Mouse (Mus musculus) CH12.LX (cell line): Measurements from ENCODE around the gene B3gnt7. TPM values are rescaled to one million over a fixed set of nuclear protein-coding genes. Genes with fewer than 3 reads are reported as not detected.

Experiments used
- DNase-seq: peaks from one replicate; pipeline ENCODE4 v3.0.0-alpha.2; 2013; ENCODE audit errors: extremely low read depth
- H3K27ac ChIP-seq: 2 replicates; pipeline ENCODE4 v1.5.1; 2012; ENCODE audit warnings: low read depth, mild to moderate bottlenecking, control low read depth, moderate library complexity; ENCODE audit not compliant: insufficient read depth
- H3K27me3 ChIP-seq: replicated peaks from 2 replicates; pipeline ENCODE3; 2012; ENCODE audit warnings: inconsistent platforms
- H3K36me3 ChIP-seq, 2 experiments: replicated peaks in 1 of 2; 2 replicates each; pipeline versions ENCODE3 to v1.6.1; 2012; ENCODE audit warnings: inconsistent platforms in 1 of 2, low read length in 1 of 2, mild to moderate bottlenecking in 1 of 2, mixed read lengths in 1 of 2, moderate library complexity in 1 of 2; ENCODE audit not compliant: control insufficient read depth in 1 of 2, insufficient read depth in 1 of 2
- H3K4me1 ChIP-seq, 2 experiments: 2 replicates each; pipeline ENCODE4 v1.6.1; 2012; ENCODE audit warnings: inconsistent platforms in 1 of 2, moderate library complexity in 1 of 2; ENCODE audit not compliant: insufficient read depth in 2 of 2, control insufficient read depth in 1 of 2
- H3K4me2 ChIP-seq: 2 replicates; pipeline ENCODE4 v1.6.1; 2012; ENCODE audit warnings: low read depth, mild to moderate bottlenecking, control low read depth; ENCODE audit not compliant: poor library complexity, insufficient read depth, severe bottlenecking
- H3K4me3 ChIP-seq, 3 experiments: fragments of 150-350 bp in 1 of 3; sonication (generic) in 1 of 3; replicated peaks in 1 of 3; 2 replicates each; pipeline versions ENCODE3 to v1.5.1; 2011 to 2012; ENCODE audit warnings: low read depth in 2 of 3, low read length in 2 of 3, mild to moderate bottlenecking in 2 of 3, moderate library complexity in 2 of 3, control low read depth in 1 of 3, improper control_type of control experiment in 1 of 3, inconsistent platforms in 1 of 3, mixed read lengths in 1 of 3; ENCODE audit not compliant: poor library complexity in 1 of 3
- H3K79me2 ChIP-seq: replicated peaks from 2 replicates; pipeline ENCODE4 v1.6.1; 2012; ENCODE audit warnings: mild to moderate bottlenecking, moderate library complexity; ENCODE audit not compliant: control insufficient read depth, poor library complexity, insufficient read depth, severe bottlenecking; ENCODE audit errors: extremely low read depth
- H3K9ac ChIP-seq: 2 replicates; pipeline ENCODE4 v1.6.1; 2012; ENCODE audit warnings: low read depth, mild to moderate bottlenecking, control low read depth, moderate library complexity; ENCODE audit not compliant: insufficient read depth
- H3K9me3 ChIP-seq: replicated peaks from 2 replicates; pipeline ENCODE3; 2012; ENCODE audit warnings: low read length, inconsistent platforms, mixed read lengths
- BHLHE40 ChIP-seq: IDR thresholded peaks from 2 replicates; pipeline ENCODE4 v1.6.1; 2011; ENCODE audit warnings: mild to moderate bottlenecking, low read depth, low read length, improper control_type of control experiment
- CHD2 ChIP-seq: IDR thresholded peaks from 2 replicates; pipeline ENCODE4 v1.6.1; 2011; ENCODE audit warnings: low read length, improper control_type of control experiment
- E2F4 ChIP-seq: IDR thresholded peaks from 2 replicates; pipeline ENCODE4 v1.6.1; 2011; ENCODE audit warnings: low read depth, low read length, improper control_type of control experiment; ENCODE audit not compliant: insufficient replicate concordance
- ELF1 ChIP-seq: IDR thresholded peaks from 2 replicates; pipeline ENCODE4 v1.6.1; 2014; ENCODE audit warnings: low read depth, mild to moderate bottlenecking, inconsistent platforms, low read length, improper control_type of control experiment
- EP300 ChIP-seq: IDR thresholded peaks from 2 replicates; pipeline ENCODE4 v1.6.1; 2011; ENCODE audit warnings: low read length, improper control_type of control experiment
- GABPA ChIP-seq: IDR thresholded peaks from 2 replicates; pipeline ENCODE4 v1.6.1; 2012; ENCODE audit warnings: low read depth, low read length, improper control_type of control experiment, inconsistent platforms; ENCODE audit not compliant: insufficient replicate concordance
- HCFC1 ChIP-seq: IDR thresholded peaks from 2 replicates; pipeline ENCODE4 v1.6.1; 2012; ENCODE audit warnings: low read depth, mild to moderate bottlenecking, inconsistent platforms, low read length, improper control_type of control experiment
- IRF4 ChIP-seq: IDR thresholded peaks from 2 replicates; pipeline ENCODE4 v1.6.1; 2014; ENCODE audit warnings: low read depth, mild to moderate bottlenecking, inconsistent platforms, low read length, improper control_type of control experiment
- JUND ChIP-seq: conservative IDR thresholded peaks from 2 replicates; pipeline ENCODE4 v1.6.1; 2011; ENCODE audit warnings: low read depth, low read length, improper control_type of control experiment
- MAFK ChIP-seq: IDR thresholded peaks from 2 replicates; pipeline ENCODE4 v1.6.1; 2011; ENCODE audit warnings: low read length, improper control_type of control experiment; ENCODE audit not compliant: insufficient replicate concordance
- MAX ChIP-seq: IDR thresholded peaks from 2 replicates; pipeline ENCODE4 v1.6.1; 2011; ENCODE audit warnings: low read length, improper control_type of control experiment
- MAZ ChIP-seq: IDR thresholded peaks from 2 replicates; pipeline ENCODE4 v1.6.1; 2012; ENCODE audit warnings: low read depth, mild to moderate bottlenecking, inconsistent platforms, low read length, improper control_type of control experiment, moderate library complexity
- MEF2A ChIP-seq: IDR thresholded peaks from 2 replicates; pipeline ENCODE4 v1.6.1; 2014; ENCODE audit warnings: low read depth, mild to moderate bottlenecking, inconsistent platforms, low read length, improper control_type of control experiment, borderline replicate concordance
- POLR2A ChIP-seq: IDR thresholded peaks from 2 replicates; pipeline ENCODE4 v1.6.1; 2011; ENCODE audit warnings: low read depth, mild to moderate bottlenecking, improper control_type of control experiment, low read length
- RCOR1 ChIP-seq: conservative IDR thresholded peaks from 2 replicates; pipeline ENCODE4 v1.6.1; 2012; ENCODE audit warnings: low read depth, mild to moderate bottlenecking, inconsistent platforms, low read length, improper control_type of control experiment
- SIN3A ChIP-seq: IDR thresholded peaks from 2 replicates; pipeline ENCODE4 v1.6.1; 2012; ENCODE audit warnings: low read length, improper control_type of control experiment, inconsistent platforms
- SMC3 ChIP-seq: IDR thresholded peaks from 2 replicates; pipeline ENCODE4 v1.6.1; 2011; ENCODE audit warnings: low read depth, low read length, improper control_type of control experiment
- TBP ChIP-seq: conservative IDR thresholded peaks from 2 replicates; pipeline ENCODE4 v1.6.1; 2011; ENCODE audit warnings: low read depth, low read length, improper control_type of control experiment
- TCF12 ChIP-seq: IDR thresholded peaks from 2 replicates; pipeline ENCODE4 v1.6.1; 2014; ENCODE audit warnings: low read depth, mild to moderate bottlenecking, inconsistent platforms, low read length, improper control_type of control experiment
- USF1 ChIP-seq: IDR thresholded peaks from 2 replicates; pipeline ENCODE4 v1.6.1; 2014; ENCODE audit warnings: low read depth, mild to moderate bottlenecking, inconsistent platforms, low read length, improper control_type of control experiment
- USF2 ChIP-seq: conservative IDR thresholded peaks from 2 replicates; pipeline ENCODE4 v1.6.1; 2011; ENCODE audit warnings: low read depth, low read length, improper control_type of control experiment
- ZKSCAN1 ChIP-seq: IDR thresholded peaks from 2 replicates; pipeline ENCODE4 v1.6.1; 2012; ENCODE audit warnings: low read depth, inconsistent platforms, low read length, improper control_type of control experiment, borderline replicate concordance
- dilution Hi-C: fragments of 300-500 bp; cut with MboI; formaldehyde crosslinking; loops from 2 replicates; pipeline ENCODE4 v1.14.3; 2020; ENCODE audit warnings: low sequenced_read_pairs; ENCODE audit not compliant: extremely low pct_unique_long_range_greater_than_20kb, extremely low pct_ligation_motif_present
- in situ Hi-C: fragments of 300-500 bp; cut with MboI; formaldehyde crosslinking; loops from 3 replicates; pipeline ENCODE4 v1.14.3; 2019; ENCODE audit warnings: low sequenced_read_pairs, low pct_ligation_motif_present, low pct_unique_long_range_greater_than_20kb, mixed read lengths
- polyA plus RNA-seq: library from polyadenylated mRNA; unstranded; fragments of >175 nt; gene quantifications from 2 replicates; pipeline ENCODE4 v1.2.1, GENCODE M21; 2012; ENCODE audit warnings: low read depth; ENCODE audit not compliant: insufficient read length
- total RNA-seq, 2 experiments: library from RNA; depleted of rRNA; stranded (reverse); fragments of 300-350 nt in 1 of 2; fragments of >200 nt in 1 of 2; gene quantifications; 2 replicates each; pipeline ENCODE4 v1.2.3; 2012 to 2014

Gene B3gnt7
- total and polyA plus RNA-seq, 3 experiments: 0.17 TPM; not detected in 2

GRCm38 (mm10) chr1:86263564-86264339, 38.9 kb upstream of the B3gnt7 start (continued):
- TF ChIP-seq RCOR1 (peak; percentile 38; the same call in 1 of the 2 replicates), TBP (no peak), CHD2 (no peak), TCF12 (peak; percentile 56), EP300 (peak; percentile 41; the same call in 1 of the 2 replicates)
- TF ChIP-seq, all 38 proteins: peak for 13

GRCm38 (mm10) chr1:86265060-86265459, 37.6 kb upstream of the B3gnt7 start:
- DNase-seq: no peak
- Histone ChIP-seq H3K36me3 (no peaks in the 10 kb centered on the region), H3K79me2 (no peaks in the 10 kb centered on the region), H3K4me1 (peaks cover 21 to 54% of the 10 kb centered on the region in 2 experiments), H3K4me3 (no peak overlapping the region), H3K27ac (no peak overlapping the region), H3K9ac (no peak overlapping the region), H3K9me3 (no peaks in the 10 kb centered on the region), H3K27me3 (no peaks in the 10 kb centered on the region), H3K4me2 (no peak overlapping the region)
- TF ChIP-seq POLR2A (no peak), EP300 (no peak), USF2 (no peak), MAZ (0 out of 2 replicates have a peak, but pooled peaks have one; percentile 24), RCOR1 (no peak), SIN3A (no peak), MAFK (no peak), ZKSCAN1 (no peak)
- dilution Hi-C loops (no loop called here), in situ Hi-C loops (no loop called here)

- Histone ChIP-seq H3K27me3 (no peaks in the 10 kb centered on the region), H3K9ac (no peak overlapping the region), H3K4me2 (no peak overlapping the region), H3K9me3 (no peaks in the 10 kb centered on the region), H3K27ac (no peak overlapping the region), H3K4me3 (no peak overlapping the region), H3K4me1 (peaks cover 9 to 24% of the 10 kb centered on the region in 2 experiments), H3K79me2 (no peaks in the 10 kb centered on the region), H3K36me3 (no peaks in the 10 kb centered on the region)
- DNase-seq: no peak
- in situ Hi-C loops: no loop called here
- TF ChIP-seq TBP: no peak
- TF ChIP-seq POLR2A: no peak
- TF ChIP-seq MAX: no peak
- TF ChIP-seq GABPA: no peak
- no peak for TF ChIP-seq TCF12
- no peak for TF ChIP-seq IRF4
- TF ChIP-seq MAZ: no peak
- no peak for TF ChIP-seq HCFC1
- no peak for TF ChIP-seq USF2
- TF ChIP-seq ELF1: no peak
- no peak for TF ChIP-seq JUND
- TF ChIP-seq MEF2A: no peak
- TF ChIP-seq E2F4: no peak
- TF ChIP-seq RCOR1: no peak
- TF ChIP-seq MAFK: no peak
- no peak for TF ChIP-seq SMC3
- no peak for TF ChIP-seq BHLHE40
- TF ChIP-seq USF1: no peak
- dilution Hi-C loops: no loop called here
Observed at GRCm38 (mm10) chr1:86268492-86269189, 34.0 kb upstream of the B3gnt7 start.
